Mouse (Mus musculus) heart, postnatal 0 days (tissue): Measurements from ENCODE around the gene Tnfrsf21.

Experiments used
- CTCF ChIP-seq: IDR thresholded peaks from 2 replicates; pipeline ENCODE4 v1.5.1; 2016; ENCODE audit warnings: antibody characterized with exemption, control low read depth, low read depth
- EP300 ChIP-seq: IDR thresholded peaks from 2 replicates; pipeline ENCODE4 v1.6.1; 2016; ENCODE audit warnings: antibody characterized with exemption, low read depth

GRCm38 (mm10) chr17:43077540-43077939, 61.2 kb downstream of the Tnfrsf21 start:
- TF ChIP-seq EP300 = no peak
- no peak for TF ChIP-seq CTCF
